Mouse (Mus musculus) CH12.LX (cell line): ENCODE data around the gene Cap1. TPM values are rescaled to one million over a fixed set of nuclear protein-coding genes. Genes with fewer than 3 reads are reported as not detected.
A peak's percentile ranks its signal among the peaks of the same experiment; 100 is the strongest.

Experiments
- DNase-seq: peaks from one replicate; pipeline ENCODE4 v3.0.0-alpha.2; 2013; ENCODE audit errors: extremely low read depth
- H3K27ac ChIP-seq: 2 replicates; pipeline ENCODE4 v1.5.1; 2012; ENCODE audit warnings: low read depth, mild to moderate bottlenecking, control low read depth, moderate library complexity; ENCODE audit not compliant: insufficient read depth
- H3K27me3 ChIP-seq: replicated peaks from 2 replicates; pipeline ENCODE3; 2012; ENCODE audit warnings: inconsistent platforms
- H3K36me3 ChIP-seq, 2 experiments: replicated peaks in 1 of 2; 2 replicates each; pipeline versions ENCODE3 to v1.6.1; 2012; ENCODE audit warnings: inconsistent platforms in 1 of 2, low read length in 1 of 2, mild to moderate bottlenecking in 1 of 2, mixed read lengths in 1 of 2, moderate library complexity in 1 of 2; ENCODE audit not compliant: control insufficient read depth in 1 of 2, insufficient read depth in 1 of 2
- H3K4me1 ChIP-seq, 2 experiments: 2 replicates each; pipeline ENCODE4 v1.6.1; 2012; ENCODE audit warnings: inconsistent platforms in 1 of 2, moderate library complexity in 1 of 2; ENCODE audit not compliant: insufficient read depth in 2 of 2, control insufficient read depth in 1 of 2
- H3K4me2 ChIP-seq: 2 replicates; pipeline ENCODE4 v1.6.1; 2012; ENCODE audit warnings: low read depth, mild to moderate bottlenecking, control low read depth; ENCODE audit not compliant: poor library complexity, insufficient read depth, severe bottlenecking
- H3K4me3 ChIP-seq, 3 experiments: fragments of 150-350 bp in 1 of 3; sonication (generic) in 1 of 3; replicated peaks in 1 of 3; 2 replicates each; pipeline versions ENCODE3 to v1.5.1; 2011 to 2012; ENCODE audit warnings: low read depth in 2 of 3, low read length in 2 of 3, mild to moderate bottlenecking in 2 of 3, moderate library complexity in 2 of 3, control low read depth in 1 of 3, improper control_type of control experiment in 1 of 3, inconsistent platforms in 1 of 3, mixed read lengths in 1 of 3; ENCODE audit not compliant: poor library complexity in 1 of 3
- H3K79me2 ChIP-seq: replicated peaks from 2 replicates; pipeline ENCODE4 v1.6.1; 2012; ENCODE audit warnings: mild to moderate bottlenecking, moderate library complexity; ENCODE audit not compliant: control insufficient read depth, poor library complexity, insufficient read depth, severe bottlenecking; ENCODE audit errors: extremely low read depth
- H3K9ac ChIP-seq: 2 replicates; pipeline ENCODE4 v1.6.1; 2012; ENCODE audit warnings: low read depth, mild to moderate bottlenecking, control low read depth, moderate library complexity; ENCODE audit not compliant: insufficient read depth
- H3K9me3 ChIP-seq: replicated peaks from 2 replicates; pipeline ENCODE3; 2012; ENCODE audit warnings: low read length, inconsistent platforms, mixed read lengths
- BHLHE40 ChIP-seq: IDR thresholded peaks from 2 replicates; pipeline ENCODE4 v1.6.1; 2011; ENCODE audit warnings: mild to moderate bottlenecking, low read depth, low read length, improper control_type of control experiment
- CHD1 ChIP-seq: IDR thresholded peaks from 2 replicates; pipeline ENCODE4 v1.6.1; 2012; ENCODE audit warnings: low read depth, low read length, improper control_type of control experiment, inconsistent platforms
- CHD2 ChIP-seq: IDR thresholded peaks from 2 replicates; pipeline ENCODE4 v1.6.1; 2011; ENCODE audit warnings: low read length, improper control_type of control experiment
- CTCF ChIP-seq, 2 experiments: IDR thresholded peaks in 1 of 2; conservative IDR thresholded peaks in 1 of 2; 2 replicates each; pipeline ENCODE4 v1.5.1; 2011 to 2012; ENCODE audit warnings: low read depth in 2 of 2, low read length in 2 of 2, improper control_type of control experiment in 1 of 2, inconsistent platforms in 1 of 2, mild to moderate bottlenecking in 1 of 2, moderate library complexity in 1 of 2
- ELF1 ChIP-seq: IDR thresholded peaks from 2 replicates; pipeline ENCODE4 v1.6.1; 2014; ENCODE audit warnings: low read depth, mild to moderate bottlenecking, inconsistent platforms, low read length, improper control_type of control experiment
- EP300 ChIP-seq: IDR thresholded peaks from 2 replicates; pipeline ENCODE4 v1.6.1; 2011; ENCODE audit warnings: low read length, improper control_type of control experiment
- GABPA ChIP-seq: IDR thresholded peaks from 2 replicates; pipeline ENCODE4 v1.6.1; 2012; ENCODE audit warnings: low read depth, low read length, improper control_type of control experiment, inconsistent platforms; ENCODE audit not compliant: insufficient replicate concordance
- HCFC1 ChIP-seq: IDR thresholded peaks from 2 replicates; pipeline ENCODE4 v1.6.1; 2012; ENCODE audit warnings: low read depth, mild to moderate bottlenecking, inconsistent platforms, low read length, improper control_type of control experiment
- JUND ChIP-seq: conservative IDR thresholded peaks from 2 replicates; pipeline ENCODE4 v1.6.1; 2011; ENCODE audit warnings: low read depth, low read length, improper control_type of control experiment
- KAT2A ChIP-seq: IDR thresholded peaks from 2 replicates; pipeline ENCODE4 v1.6.1; 2012; ENCODE audit warnings: low read length, improper control_type of control experiment, inconsistent platforms; ENCODE audit not compliant: insufficient replicate concordance
- MAFK ChIP-seq: IDR thresholded peaks from 2 replicates; pipeline ENCODE4 v1.6.1; 2011; ENCODE audit warnings: low read length, improper control_type of control experiment; ENCODE audit not compliant: insufficient replicate concordance
- MAZ ChIP-seq: IDR thresholded peaks from 2 replicates; pipeline ENCODE4 v1.6.1; 2012; ENCODE audit warnings: low read depth, mild to moderate bottlenecking, inconsistent platforms, low read length, improper control_type of control experiment, moderate library complexity
- MEF2A ChIP-seq: IDR thresholded peaks from 2 replicates; pipeline ENCODE4 v1.6.1; 2014; ENCODE audit warnings: low read depth, mild to moderate bottlenecking, inconsistent platforms, low read length, improper control_type of control experiment, borderline replicate concordance
- MYC ChIP-seq: IDR thresholded peaks from 2 replicates; pipeline ENCODE4 v1.6.1; 2011; ENCODE audit warnings: low read depth, mild to moderate bottlenecking, improper control_type of control experiment, low read length
- NELFE ChIP-seq: IDR thresholded peaks from 2 replicates; pipeline ENCODE4 v1.6.1; 2011; ENCODE audit warnings: low read depth, low read length, improper control_type of control experiment
- NRF1 ChIP-seq: IDR thresholded peaks from 2 replicates; pipeline ENCODE4 v1.6.1; 2014; ENCODE audit warnings: low read depth, mild to moderate bottlenecking, inconsistent platforms, low read length, improper control_type of control experiment, moderate library complexity
- PAX5 ChIP-seq: IDR thresholded peaks from 2 replicates; pipeline ENCODE4 v1.6.1; 2012; ENCODE audit warnings: low read length, inconsistent platforms, mixed read lengths
- POLR2A ChIP-seq: IDR thresholded peaks from 2 replicates; pipeline ENCODE4 v1.6.1; 2011; ENCODE audit warnings: low read depth, mild to moderate bottlenecking, improper control_type of control experiment, low read length
- POLR2AphosphoS2 ChIP-seq: IDR thresholded peaks from 2 replicates; pipeline ENCODE4 v1.6.1; 2011; ENCODE audit warnings: low read depth, low read length, improper control_type of control experiment
- TBP ChIP-seq: conservative IDR thresholded peaks from 2 replicates; pipeline ENCODE4 v1.6.1; 2011; ENCODE audit warnings: low read depth, low read length, improper control_type of control experiment
- USF1 ChIP-seq: IDR thresholded peaks from 2 replicates; pipeline ENCODE4 v1.6.1; 2014; ENCODE audit warnings: low read depth, mild to moderate bottlenecking, inconsistent platforms, low read length, improper control_type of control experiment
- ZC3H11A ChIP-seq: IDR thresholded peaks from 2 replicates; pipeline ENCODE4 v1.6.1; 2012; ENCODE audit warnings: low read depth, mild to moderate bottlenecking, inconsistent platforms, low read length, improper control_type of control experiment
- ZKSCAN1 ChIP-seq: IDR thresholded peaks from 2 replicates; pipeline ENCODE4 v1.6.1; 2012; ENCODE audit warnings: low read depth, inconsistent platforms, low read length, improper control_type of control experiment, borderline replicate concordance
- ZMIZ1 ChIP-seq: IDR thresholded peaks from 2 replicates; pipeline ENCODE4 v1.6.1; 2012; ENCODE audit warnings: low read depth, mild to moderate bottlenecking, inconsistent platforms, low read length, improper control_type of control experiment
- ZNF384 ChIP-seq: IDR thresholded peaks from 2 replicates; pipeline ENCODE4 v1.6.1; 2012; ENCODE audit warnings: low read depth, low read length, improper control_type of control experiment, inconsistent platforms
- dilution Hi-C: fragments of 300-500 bp; cut with MboI; formaldehyde crosslinking; loops from 2 replicates; pipeline ENCODE4 v1.14.3; 2020; ENCODE audit warnings: low sequenced_read_pairs; ENCODE audit not compliant: extremely low pct_unique_long_range_greater_than_20kb, extremely low pct_ligation_motif_present
- in situ Hi-C: fragments of 300-500 bp; cut with MboI; formaldehyde crosslinking; loops from 3 replicates; pipeline ENCODE4 v1.14.3; 2019; ENCODE audit warnings: low sequenced_read_pairs, low pct_ligation_motif_present, low pct_unique_long_range_greater_than_20kb, mixed read lengths
- polyA plus RNA-seq: library from polyadenylated mRNA; unstranded; fragments of >175 nt; gene quantifications from 2 replicates; pipeline ENCODE4 v1.2.1, GENCODE M21; 2012; ENCODE audit warnings: low read depth; ENCODE audit not compliant: insufficient read length
- total RNA-seq, 2 experiments: library from RNA; depleted of rRNA; stranded (reverse); fragments of 300-350 nt in 1 of 2; fragments of >200 nt in 1 of 2; gene quantifications; 2 replicates each; pipeline ENCODE4 v1.2.3; 2012 to 2014

Cap1 gene
- total and polyA plus RNA-seq, 3 experiments: 118 to 195 (median 159) TPM

GRCm38 (mm10) chr4:122930939-122931590, 45.2 kb upstream of the Cap1 start:
- H3K4me3 ChIP-seq: no peak overlapping the region
- dilution Hi-C loops: no loop called here
- no peaks in the 10 kb centered on the region; the same call in 1 of the 2 replicates for H3K79me2 ChIP-seq
- H3K27me3 ChIP-seq: no peaks in the 10 kb centered on the region
- H3K9me3 ChIP-seq: no peaks in the 10 kb centered on the region
- TF ChIP-seq ZNF384 (no peak), EP300 (no peak), POLR2A (peak; percentile 19; the same call in 1 of the 2 replicates), MAFK (no peak), BHLHE40 (no peak), PAX5 (no peak), USF1 (no peak), MYC (peak; percentile 75; the same call in 1 of the 2 replicates), CTCF (conservative IDR thresholded peaks at IDR 0.05 in 1 of 2, IDR thresholded peaks at IDR 0.05 in 1 of 2; ENCODE audit: low read depth in 2 of 2, low read length in 2 of 2) (peak in 1 of 2 experiments; percentile 60; a peak in 2 of 4 replicates), ZMIZ1 (no peak), TBP (0 out of 2 replicates have a peak, but pooled peaks have one; percentile 72)
- H3K27ac ChIP-seq: peak overlapping the region; percentile 50; the same call in 1 of the 2 replicates
- H3K4me1 ChIP-seq: peaks cover 4 to 30% of the 10 kb centered on the region in 2 experiments; a peak in 3 of 4 replicates
- no peak for DNase-seq
- peaks cover 0 to 7% of the 10 kb centered on the region in 2 experiments for H3K36me3 ChIP-seq
- no peak overlapping the region for H3K9ac ChIP-seq
- in situ Hi-C loops: no loop called here
- no peak overlapping the region for H3K4me2 ChIP-seq

GRCm38 (mm10) chr4:122923392-122924344, 37.8 kb upstream of the Cap1 start:
- dilution Hi-C loops: no loop called here
- no peaks in the 10 kb centered on the region for H3K9me3 ChIP-seq
- no peak overlapping the region for H3K27ac ChIP-seq
- H3K4me2 ChIP-seq: no peak overlapping the region
- no peak overlapping the region for H3K9ac ChIP-seq
- peaks cover 0 to 8% of the 10 kb centered on the region in 2 experiments for H3K36me3 ChIP-seq
- no peak overlapping the region for H3K4me3 ChIP-seq
- peaks cover 0 to 13% of the 10 kb centered on the region in 2 experiments; a peak in 2 of 4 replicates for H3K4me1 ChIP-seq
- H3K79me2 ChIP-seq: no peaks in the 10 kb centered on the region
- TF ChIP-seq TBP (no peak), CTCF (conservative IDR thresholded peaks at IDR 0.05 in 1 of 2, IDR thresholded peaks at IDR 0.05 in 1 of 2; ENCODE audit: low read depth in 2 of 2, low read length in 2 of 2) (no peak), NELFE (no peak), EP300 (no peak), HCFC1 (no peak), ELF1 (no peak), ZMIZ1 (no peak), ZKSCAN1 (no peak), GABPA (no peak), POLR2AphosphoS2 (no peak), POLR2A (no peak), MAZ (no peak), JUND (no peak), MAFK (no peak), MEF2A (no peak), CHD1 (no peak), NRF1 (no peak), ZC3H11A (no peak), CHD2 (no peak), KAT2A (no peak)
- no peaks in the 10 kb centered on the region for H3K27me3 ChIP-seq
- in situ Hi-C loops: no loop called here
- no peak for DNase-seq
